ENCODE assay signal across 8 mouse cellular contexts in genomic region chr2:84714811-84715561, GRCm38 (mm10). TPM values are rescaled to one million over a fixed set of nuclear protein-coding genes. Genes with fewer than 3 reads are reported as not detected.
DNase-seq lines count a peak whose midpoint lies in the region; ATAC-seq and TF ChIP-seq lines count a peak whose summit lies in the region.

TSS of gene Zdhhc5 (minus strand) at chr2:84715180.

- ATAC-seq in forebrain, embryonic 15.5 days (replicated peaks) = peak; percentile 97
- peak; percentile 79 for ATAC-seq in neutrophil, adult 5-6 weeks (ENCODE audit: extremely low read depth, insufficient number of reproducible peaks, low FRiP score, poor library complexity, severe bottlenecking)

- peak within 1 kb of the TSS; percentile 58 for H3K4me2 ChIP-seq in forebrain, embryonic 15.5 days (replicated peaks)

- peak; percentile 97 for DNase-seq in ES-E14 (ENCODE audit: low read depth, low spot score)
- DNase-seq in cerebellum, adult 11-12 months = peak; percentile 99
- DNase-seq in heart, postnatal 25 days (ENCODE audit: low spot score) = peak; percentile 98
- DNase-seq in layer of hippocampus, adult 18-20 months (ENCODE audit: low spot score in 2 of 2) = peak; percentile 97 to 99
- peak; percentile 98 for DNase-seq in lung, adult 2 months
- DNase-seq in thymus, adult 18-20 months = peak; percentile 98

- peak; percentile 99 for TF ChIP-seq POLR2A in lung, adult 2 months (IDR thresholded peaks at IDR 0.05; ENCODE audit: borderline replicate concordance, extremely low read depth, low read depth, low read length)

- in situ Hi-C loops in ES-E14 (cut with MboI; ENCODE audit: low sequenced_read_pairs in 2 of 2, unreplicated experiment in 2 of 2) = no loop called here

- peaks cover 2% of the 10 kb centered on the region for H3K36me3 ChIP-seq in ES-E14 (ENCODE audit: control insufficient read depth, insufficient read depth, low read length, poor library complexity, severe bottlenecking)
- H3K36me3 ChIP-seq in forebrain, embryonic 15.5 days = peaks cover 12% of the 10 kb centered on the region

- WGBS in forebrain, embryonic 15.5 days = under 1% methylated on average over 102 of the region's 107 CpGs
- WGBS in lung, adult 2 months = under 1% methylated on average over 107 of the region's 107 CpGs

- intact Hi-C loops in heart, postnatal 25 days (cut with DNase I) = loop anchor here (5.0 kb wide), 1 partner anchor 38 kb away; the partner anchor contains the start of genes Gm28635, Med19 and Tmx2

- H3K4me1 ChIP-seq in ES-E14 (ENCODE audit: control insufficient read depth in 2 of 2, insufficient read depth in 2 of 2, low read length in 2 of 2, poor library complexity in 1 of 2) = peaks cover 3 to 5% of the 10 kb centered on the region in 2 experiments; a peak in 3 of 4 replicates
- peaks cover 27% of the 10 kb centered on the region for H3K4me1 ChIP-seq in forebrain, embryonic 15.5 days
- H3K4me1 ChIP-seq in lung, adult 2 months (ENCODE audit: control insufficient read depth, insufficient read depth, low read length) = peaks cover 5% of the 10 kb centered on the region

- no peak for TF ChIP-seq CTCF in lung, adult 2 months (IDR thresholded peaks at IDR 0.05; ENCODE audit: insufficient read depth, low read length)

- H3K9me3 ChIP-seq in ES-E14 (ENCODE audit: control insufficient read depth, insufficient read depth, low read depth, low read length) = no peaks in the 10 kb centered on the region
- H3K9me3 ChIP-seq in forebrain, embryonic 15.5 days = no peaks in the 10 kb centered on the region

- peak within 1 kb of the TSS; percentile 84 to 90 for H3K4me3 ChIP-seq in ES-E14 (ENCODE audit: insufficient read depth in 1 of 2, low read depth in 1 of 2, low read length in 2 of 2, poor library complexity in 1 of 2, severe bottlenecking in 1 of 2)
- H3K4me3 ChIP-seq in forebrain, embryonic 15.5 days = peak within 1 kb of the TSS; percentile 83
- H3K4me3 ChIP-seq in lung, adult 2 months (replicated peaks; ENCODE audit: extremely low read depth, low read depth, low read length) = peak within 1 kb of the TSS; percentile 94

- peak within 1 kb of the TSS; percentile 85 for H3K9ac ChIP-seq in ES-E14 (ENCODE audit: insufficient read depth, low read depth, low read length, poor library complexity, severe bottlenecking)
- H3K9ac ChIP-seq in forebrain, embryonic 15.5 days (replicated peaks) = peak within 1 kb of the TSS; percentile 91

- H3K27me3 ChIP-seq in forebrain, embryonic 15.5 days = no peaks in the 10 kb centered on the region

- peak within 1 kb of the TSS; percentile 88 for H3K27ac ChIP-seq in ES-E14 (ENCODE audit: insufficient read depth, low read depth, low read length, poor library complexity, severe bottlenecking)
- peak within 1 kb of the TSS; percentile 94 for H3K27ac ChIP-seq in forebrain, embryonic 15.5 days (replicated peaks)

TF ChIP-seq in ES-E14, 5 proteins besides CTCF, POLR2A, EP300 and RAD21:
- no peak for TF ChIP-seq HCFC1 (IDR thresholded peaks at IDR 0.05; ENCODE audit: borderline replicate concordance, insufficient read depth, low read length)
- TF ChIP-seq CHD2 (IDR thresholded peaks at IDR 0.05; ENCODE audit: low read depth, low read length) = peak; percentile 35; the same call in 1 of the 2 replicates
- no peak for TF ChIP-seq ZNF384 (IDR thresholded peaks at IDR 0.05; ENCODE audit: low read depth, low read length)

RNA-seq across cellular contexts. Expression of gene Zdhhc5, which starts in this region (rescaled TPM):
- 34.8 and 39.0 TPM in 2 replicates for total RNA-seq in ES-E14 (2012; rRNA removed)
- 19.3 and 19.7 TPM in 2 replicates for polyA plus RNA-seq in forebrain, embryonic 15.5 days (2015; fragmentation: Nextera tagmentation; extraction: Ambion mirVana)
- total RNA-seq in heart, postnatal 25 days (2021) = 10 to 100 TPM; 61.4 to 62.1 TPM
- 10 to 100 TPM; 36.3 to 39.1 TPM for total RNA-seq in layer of hippocampus, adult 18-20 months (2021)
- 34.6 and 41.4 TPM in 2 replicates for polyA plus RNA-seq in lung, adult 2 months (2012; rRNA removed)
- 33.3 and 37.8 TPM in 2 replicates for total RNA-seq in neutrophil, adult 5-6 weeks (2017)

Comparison
In these comparisons a context has a peak if more than half of its experiments do, and no peak if none do; other contexts are left out.
1. Peak in every context shown above with its lines: DNase-seq, ATAC-seq, H3K4me3 ChIP-seq and H3K27ac ChIP-seq.